Mouse (Mus musculus) limb, embryonic 15.5 days (tissue): ENCODE measurements around the gene Pou2f1. TPM values are rescaled to one million over a fixed set of nuclear protein-coding genes. Genes with fewer than 3 reads are reported as not detected.

ENCODE experiments used
- ATAC-seq: fragments of 200-750 bp; cut with Nextera tagmentation; 2 replicates; pipeline ENCODE4 v1.8.0; 2017; ENCODE audit warnings: low read depth, moderate TSS enrichment; ENCODE audit not compliant: insufficient number of reproducible peaks, low FRiP score, low TSS enrichment
- H3K27ac ChIP-seq: fragments of 300-500 bp; sonication (generic); 2 replicates; pipeline ENCODE4 v1.5.1; 2015; ENCODE audit warnings: moderate library complexity, mild to moderate bottlenecking, inconsistent platforms
- H3K27me3 ChIP-seq: fragments of 300-500 bp; sonication (generic); 2 replicates; pipeline ENCODE4 v1.6.1; 2015; ENCODE audit warnings: inconsistent platforms
- H3K36me3 ChIP-seq: fragments of 300-500 bp; sonication (generic); 2 replicates; pipeline ENCODE4 v1.6.1; 2015; ENCODE audit warnings: inconsistent platforms
- H3K4me1 ChIP-seq: fragments of 300-500 bp; sonication (generic); 2 replicates; pipeline ENCODE4 v1.6.1; 2015; ENCODE audit warnings: inconsistent platforms
- H3K4me2 ChIP-seq: fragments of 300-500 bp; sonication (generic); 2 replicates; pipeline ENCODE4 v1.6.1; 2015; ENCODE audit warnings: mild to moderate bottlenecking, inconsistent platforms
- H3K4me3 ChIP-seq: fragments of 300-500 bp; sonication (generic); 2 replicates; pipeline ENCODE4 v1.5.1; 2015; ENCODE audit warnings: mild to moderate bottlenecking, inconsistent platforms
- H3K9ac ChIP-seq: fragments of 300-500 bp; sonication (generic); 2 replicates; pipeline ENCODE4 v1.6.1; 2015; ENCODE audit warnings: inconsistent platforms
- H3K9me3 ChIP-seq: fragments of 300-500 bp; sonication (generic); 2 replicates; pipeline ENCODE4 v1.6.1; 2016; ENCODE audit warnings: inconsistent platforms
- WGBS: fragments of 180-500 bp; shearing (Covaris S2); methylation state at CpG from one replicate; pipeline ENCODE4 v1.1.7; 2015; 5-methylcytosine and 5-hydroxymethylcytosine counted together
- polyA plus RNA-seq: library from polyadenylated mRNA; unstranded; fragments of >200 nt; fragmentation: Nextera tagmentation; extraction: Ambion mirVana; gene quantifications from 2 replicates; pipeline ENCODE4 v1.2.1, GENCODE M21; 2015

Pou2f1 gene
- polyA plus RNA-seq, 1 experiment from 2014 or later: 9.5 TPM

- H3K36me3 ChIP-seq: no peaks in the 10 kb centered on the region
- 30% methylated on average over 4 of the region's 4 CpGs for WGBS
- no peak overlapping the region for H3K4me2 ChIP-seq
- no peaks in the 10 kb centered on the region for H3K9me3 ChIP-seq
- H3K4me3 ChIP-seq: no peak overlapping the region
- H3K27ac ChIP-seq: no peak overlapping the region
- no peak overlapping the region for H3K9ac ChIP-seq
- no peak for ATAC-seq
- peaks cover 27% of the 10 kb centered on the region for H3K4me1 ChIP-seq
- H3K27me3 ChIP-seq: no peaks in the 10 kb centered on the region
Measured at GRCm38 (mm10) chr1:165833244-165833643, 169.2 kb downstream of the Pou2f1 start.

- ATAC-seq: no peak
- Histone ChIP-seq H3K9me3 (no peaks in the 10 kb centered on the region), H3K4me1 (peaks cover 9% of the 10 kb centered on the region), H3K9ac (no peak overlapping the region), H3K36me3 (no peaks in the 10 kb centered on the region), H3K4me3 (no peak overlapping the region), H3K27me3 (no peaks in the 10 kb centered on the region), H3K4me2 (no peak overlapping the region), H3K27ac (no peak overlapping the region)
- 88% methylated on average over 5 of the region's 5 CpGs for WGBS
Measured at GRCm38 (mm10) chr1:165829890-165830289, 172.6 kb downstream of the Pou2f1 start.

GRCm38 (mm10) chr1:165828615-165829014, 173.9 kb downstream of the Pou2f1 start:
- no peak overlapping the region for H3K4me2 ChIP-seq
- H3K9ac ChIP-seq: no peak overlapping the region
- H3K27me3 ChIP-seq: no peaks in the 10 kb centered on the region
- H3K9me3 ChIP-seq: no peaks in the 10 kb centered on the region
- no peak overlapping the region for H3K4me3 ChIP-seq
- WGBS: 90% methylated on average over 6 of the region's 6 CpGs
- no peak overlapping the region for H3K27ac ChIP-seq
- ATAC-seq: no peak
- H3K36me3 ChIP-seq: no peaks in the 10 kb centered on the region
- no peaks in the 10 kb centered on the region for H3K4me1 ChIP-seq

- Histone ChIP-seq H3K9ac (no peak overlapping the region), H3K27me3 (no peaks in the 10 kb centered on the region), H3K27ac (no peak overlapping the region), H3K4me3 (no peak overlapping the region), H3K4me2 (no peak overlapping the region), H3K9me3 (no peaks in the 10 kb centered on the region), H3K36me3 (no peaks in the 10 kb centered on the region), H3K4me1 (no peaks in the 10 kb centered on the region)
- ATAC-seq: no peak
- WGBS: 84% methylated on average over 5 of the region's 5 CpGs
Measured at GRCm38 (mm10) chr1:165828173-165828572, 174.3 kb downstream of the Pou2f1 start.

GRCm38 (mm10) chr1:165822031-165822430, 180.4 kb downstream of the Pou2f1 start:
- Histone ChIP-seq H3K4me3 (no peak overlapping the region), H3K4me1 (no peaks in the 10 kb centered on the region), H3K9ac (no peak overlapping the region), H3K36me3 (no peaks in the 10 kb centered on the region), H3K9me3 (no peaks in the 10 kb centered on the region), H3K4me2 (no peak overlapping the region), H3K27me3 (no peaks in the 10 kb centered on the region), H3K27ac (no peak overlapping the region)
- ATAC-seq: no peak
- WGBS: 92% methylated on average over 2 of the region's 2 CpGs

- no peaks in the 10 kb centered on the region for H3K36me3 ChIP-seq
- no peak for ATAC-seq
- no peak overlapping the region for H3K4me3 ChIP-seq
- no peak overlapping the region for H3K27ac ChIP-seq
- H3K27me3 ChIP-seq: no peaks in the 10 kb centered on the region
- WGBS: 84% methylated on average over 4 of the region's 4 CpGs
- H3K9me3 ChIP-seq: no peaks in the 10 kb centered on the region
- H3K4me2 ChIP-seq: no peak overlapping the region
- H3K9ac ChIP-seq: no peak overlapping the region
- H3K4me1 ChIP-seq: peaks cover 11% of the 10 kb centered on the region
Measured at GRCm38 (mm10) chr1:165819147-165819546, 183.3 kb downstream of the Pou2f1 start.

- H3K9ac ChIP-seq: no peak overlapping the region
- 47% methylated on average over 8 of the region's 8 CpGs for WGBS
- no peak overlapping the region for H3K4me3 ChIP-seq
- no peaks in the 10 kb centered on the region for H3K9me3 ChIP-seq
- H3K27me3 ChIP-seq: no peaks in the 10 kb centered on the region
- peaks cover 13% of the 10 kb centered on the region for H3K4me1 ChIP-seq
- no peaks in the 10 kb centered on the region for H3K36me3 ChIP-seq
- H3K27ac ChIP-seq: no peak overlapping the region
- no peak for ATAC-seq
- no peak overlapping the region for H3K4me2 ChIP-seq
Measured at GRCm38 (mm10) chr1:165818145-165818860, 184.2 kb downstream of the Pou2f1 start.

GRCm38 (mm10) chr1:165817264-165817663, 185.2 kb downstream of the Pou2f1 start:
- H3K27ac ChIP-seq: no peak overlapping the region
- no peaks in the 10 kb centered on the region for H3K36me3 ChIP-seq
- no peaks in the 10 kb centered on the region for H3K27me3 ChIP-seq
- H3K9ac ChIP-seq: no peak overlapping the region
- H3K9me3 ChIP-seq: no peaks in the 10 kb centered on the region
- no peak overlapping the region for H3K4me3 ChIP-seq
- peaks cover 13% of the 10 kb centered on the region for H3K4me1 ChIP-seq
- H3K4me2 ChIP-seq: no peak overlapping the region
- ATAC-seq: no peak
- 67% methylated on average over 9 of the region's 9 CpGs for WGBS

GRCm38 (mm10) chr1:165816391-165816790, 186.1 kb downstream of the Pou2f1 start:
- H3K9me3 ChIP-seq: no peaks in the 10 kb centered on the region
- no peak for ATAC-seq
- H3K4me1 ChIP-seq: peaks cover 13% of the 10 kb centered on the region
- no peaks in the 10 kb centered on the region for H3K27me3 ChIP-seq
- no peak overlapping the region for H3K4me2 ChIP-seq
- H3K9ac ChIP-seq: no peak overlapping the region
- H3K4me3 ChIP-seq: no peak overlapping the region
- 88% methylated on average over 9 of the region's 9 CpGs for WGBS
- no peaks in the 10 kb centered on the region for H3K36me3 ChIP-seq
- no peak overlapping the region for H3K27ac ChIP-seq

Other genes with a start within 250 kb of the Pou2f1 start
- 66.9 and 67.9 TPM in 2 replicates for gene Creg1, start 238.9 kb downstream of the Pou2f1 start, polyA plus RNA-seq
- 0.61 and 0.96 TPM in 2 replicates for gene Cd247, start 214.0 kb downstream of the Pou2f1 start, polyA plus RNA-seq
- 6.0 and 13.3 TPM in 2 replicates for gene Dusp27, start 125.2 kb upstream of the Pou2f1 start, polyA plus RNA-seq
- 1.4 and 2.3 TPM in 2 replicates for gene Gpa33, start 127.6 kb upstream of the Pou2f1 start, polyA plus RNA-seq
- gene Mael, start 236.1 kb upstream of the Pou2f1 start, polyA plus RNA-seq: 0.09 TPM in 1 of 2 replicates, not detected in the other